Mouse (Mus musculus) left cerebral cortex, adult 6 months (tissue): ENCODE results near the gene Mcpt4. TPM values are rescaled to one million over a fixed set of nuclear protein-coding genes. Genes with fewer than 3 reads are reported as not detected.

Source experiments
- long read RNA-seq, 2 experiments: library from polyadenylated mRNA; unstranded; transcript quantifications; one replicate each; pipeline ENCODE4 v2.0.0; 2019 to 2020
- polyA plus RNA-seq: library from polyadenylated mRNA; unstranded; fragments of <200 nt; fragmentation: Nextera tagmentation; gene quantifications from 2 replicates; pipeline ENCODE4 v1.2.3, GENCODE M21; 2021

The Mcpt4 gene
- polyA plus RNA-seq: not detected in 2 replicates
- long read RNA-seq, experiment 1: 0 reads
- long read RNA-seq, experiment 2: 0 reads

DNA sequence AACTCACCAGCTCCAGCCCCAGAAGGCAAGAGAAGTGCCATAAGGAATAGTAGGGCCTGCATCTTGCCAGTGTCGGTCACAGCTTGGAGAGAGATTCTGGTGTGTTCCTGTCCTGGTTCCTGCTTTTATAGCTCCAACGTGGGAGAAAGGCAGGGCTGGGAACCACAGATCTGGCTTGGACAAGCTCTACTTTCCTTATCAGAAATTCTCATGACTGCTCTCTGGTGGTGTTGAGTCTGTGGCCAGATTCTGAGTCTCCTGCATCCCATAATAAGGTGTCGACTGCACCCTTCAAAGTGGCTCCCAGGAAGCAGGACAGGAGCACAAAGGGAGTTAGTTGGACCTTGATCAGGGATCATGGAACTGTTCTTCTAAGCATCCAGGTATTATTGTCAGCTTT lies at the start of gene Mcpt4:
Gene Mcpt4, minus strand, starts transcription at position 101 of the 400 bp plus-strand sequence.

DNA sequence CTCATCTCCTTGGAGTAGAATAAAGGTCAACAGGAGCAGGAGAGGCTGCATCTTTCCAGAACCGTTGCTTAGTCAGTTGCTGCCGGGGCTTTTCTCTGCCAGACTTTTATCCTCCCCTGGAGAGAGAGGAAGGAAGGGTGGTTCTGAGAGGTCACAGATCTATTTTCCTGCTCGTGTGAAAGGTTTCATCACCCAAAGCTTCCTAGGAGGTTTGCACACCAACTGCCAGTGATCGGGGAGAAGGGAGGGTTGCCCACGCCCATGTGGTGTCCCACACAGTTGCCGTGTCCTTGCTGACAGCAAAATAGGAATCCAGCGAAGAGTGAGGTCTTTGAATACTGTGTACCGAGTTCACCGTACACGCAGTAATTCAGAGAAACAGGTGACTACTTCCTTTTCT lies 40.3 kb upstream of the Mcpt4 start, which contains the start of gene Ctsg:
Gene Ctsg, minus strand, starts transcription at position 189 of the 400 bp plus-strand sequence.

DNA sequence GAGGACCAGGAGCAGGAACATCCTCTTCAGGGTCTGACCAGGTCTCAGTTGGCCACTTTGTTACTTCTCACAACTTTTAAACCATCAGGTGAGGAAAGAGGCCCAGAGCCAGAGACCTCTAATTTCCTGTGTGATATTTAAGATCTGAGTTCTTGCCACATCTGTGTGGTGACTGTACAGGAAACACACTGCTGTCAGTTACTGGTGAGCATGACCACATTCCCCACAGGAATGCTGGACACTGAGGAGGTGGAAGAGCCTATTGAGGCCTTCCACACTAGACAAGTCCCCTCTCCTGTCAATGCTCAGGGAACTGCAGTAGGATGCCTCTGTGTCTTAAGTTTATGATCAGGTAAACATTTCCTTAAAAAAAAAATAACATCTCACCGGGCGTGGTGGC lies 23.1 kb upstream of the Mcpt4 start, which contains the start of gene Mcpt8:
Gene Mcpt8, minus strand, starts transcription at position 107 of the 400 bp plus-strand sequence.

DNA sequence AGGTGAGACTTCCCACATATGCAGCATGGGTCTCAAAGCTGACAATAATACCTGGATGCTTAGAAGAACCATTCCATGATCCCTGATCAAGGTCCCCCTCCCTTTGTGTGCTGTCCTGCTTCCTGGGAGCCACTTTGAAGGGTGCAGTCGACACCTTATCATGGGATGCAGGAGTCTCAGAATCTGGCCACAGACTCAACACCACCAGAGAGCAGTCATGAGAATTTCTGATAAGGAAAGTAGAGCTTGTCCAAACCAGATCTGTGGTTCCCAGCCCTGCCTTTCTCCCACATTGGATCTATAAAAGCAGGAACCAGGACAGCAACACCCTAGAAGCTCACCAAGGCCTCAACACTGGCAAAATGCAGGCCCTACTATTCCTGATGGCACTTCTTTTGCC lies 20.3 kb downstream of the Mcpt4 start, which contains the start of gene Mcpt2:
Gene Mcpt2, plus strand, starts transcription at position 250 of the 400 bp plus-strand sequence.

GRCm38 (mm10) chr14:56030395-56030794 lies 31.7 kb downstream of the Mcpt4 start, which contains the start of gene Mcpt9:
Gene Mcpt9 (minus strand): TSS chr14:56030495.

GRCm38 (mm10) chr14:56017671-56018070 lies 44.4 kb downstream of the Mcpt4 start, which contains the start of gene Mcpt1:
Gene Mcpt1 (plus strand): TSS chr14:56017971.

Other genes with a start within 250 kb of the Mcpt4 start
- 0.15 and 0.23 TPM in 2 replicates for gene Nfatc4, start 239.2 kb downstream of the Mcpt4 start, polyA plus RNA-seq
- gene Nynrin, start 208.3 kb downstream of the Mcpt4 start, polyA plus RNA-seq: 0.48 and 0.84 TPM in 2 replicates
- gene Cbln3, start 177.9 kb downstream of the Mcpt4 start, polyA plus RNA-seq: 0.06 and 0.11 TPM in 2 replicates
- gene Khnyn, start 177.4 kb downstream of the Mcpt4 start, polyA plus RNA-seq: 2.4 and 2.6 TPM in 2 replicates
- gene Sdr39u1, start 162.0 kb downstream of the Mcpt4 start, polyA plus RNA-seq: 189 and 204 TPM in 2 replicates
- not detected in 2 replicates for gene Cma1, start 117.6 kb downstream of the Mcpt4 start, polyA plus RNA-seq
- gene Cma2, start 111.3 kb downstream of the Mcpt4 start, polyA plus RNA-seq: not detected in 2 replicates
- not detected in 2 replicates for gene Mcpt1, start 44.3 kb downstream of the Mcpt4 start, polyA plus RNA-seq
- gene Mcpt9, start 31.8 kb downstream of the Mcpt4 start, polyA plus RNA-seq: not detected in 2 replicates
- not detected in 2 replicates for gene Mcpt2, start 20.3 kb downstream of the Mcpt4 start, polyA plus RNA-seq
- not detected in 2 replicates for gene Mcpt8, start 23.0 kb upstream of the Mcpt4 start, polyA plus RNA-seq
- gene Ctsg, start 40.3 kb upstream of the Mcpt4 start, polyA plus RNA-seq: not detected in 2 replicates
- gene Gzme, start 58.3 kb upstream of the Mcpt4 start, polyA plus RNA-seq: not detected in 2 replicates
- gene Gzmd, start 70.3 kb upstream of the Mcpt4 start, polyA plus RNA-seq: not detected in 2 replicates
- not detected in 2 replicates for gene Gzmg, start 97.3 kb upstream of the Mcpt4 start, polyA plus RNA-seq
- not detected in 2 replicates for gene Gzmn, start 112.3 kb upstream of the Mcpt4 start, polyA plus RNA-seq
- gene Gzmf, start 149.1 kb upstream of the Mcpt4 start, polyA plus RNA-seq: not detected in 2 replicates
- not detected in 2 replicates for gene Gzmc, start 172.3 kb upstream of the Mcpt4 start, polyA plus RNA-seq
- gene Gzmb, start 199.9 kb upstream of the Mcpt4 start, polyA plus RNA-seq: not detected in 2 replicates